Mouse (Mus musculus): Measurements from ENCODE around the gene Kmt5b. TPM values are rescaled to one million over a fixed set of nuclear protein-coding genes. Genes with fewer than 3 reads are reported as not detected.

The Kmt5b gene
- polyA plus RNA-seq, 1 experiment from 2014 or later: 62.9 TPM

DNA sequence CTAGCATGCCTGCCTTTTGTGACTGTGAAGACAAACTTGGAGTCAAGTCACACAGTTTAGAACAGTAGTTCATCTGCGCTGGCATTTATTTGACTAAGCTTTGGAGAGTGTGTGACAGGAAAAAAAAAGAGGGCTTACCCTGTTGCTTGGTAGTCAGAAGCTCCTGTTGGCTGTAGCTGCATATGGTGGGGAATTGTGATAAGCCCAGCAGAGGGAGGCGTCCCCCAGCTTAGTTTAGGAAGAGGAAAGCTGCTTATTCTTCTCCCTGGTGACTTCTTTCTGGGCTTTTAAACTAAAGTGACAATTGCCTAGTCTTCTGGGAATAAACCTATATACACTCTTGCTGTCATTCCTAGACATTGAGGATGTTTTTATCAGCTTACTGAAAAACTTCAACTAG lies 95.5 kb downstream of the Kmt5b start:
- peaks cover 8% of the 10 kb centered on the region; the same call in 1 of the 2 replicates for H3K36me3 ChIP-seq
- ATAC-seq (replicated peaks): no peak
- no peak overlapping the region for H3K4me2 ChIP-seq (replicated peaks)
- no peak overlapping the region for H3K9ac ChIP-seq (replicated peaks)
- 86% methylated on average over 2 of the region's 2 CpGs for WGBS
- H3K27ac ChIP-seq (replicated peaks): no peak overlapping the region
- no peaks in the 10 kb centered on the region for H3K27me3 ChIP-seq
- no peaks in the 10 kb centered on the region for H3K4me1 ChIP-seq
- H3K4me3 ChIP-seq: no peak overlapping the region
- no peaks in the 10 kb centered on the region for H3K9me3 ChIP-seq

DNA sequence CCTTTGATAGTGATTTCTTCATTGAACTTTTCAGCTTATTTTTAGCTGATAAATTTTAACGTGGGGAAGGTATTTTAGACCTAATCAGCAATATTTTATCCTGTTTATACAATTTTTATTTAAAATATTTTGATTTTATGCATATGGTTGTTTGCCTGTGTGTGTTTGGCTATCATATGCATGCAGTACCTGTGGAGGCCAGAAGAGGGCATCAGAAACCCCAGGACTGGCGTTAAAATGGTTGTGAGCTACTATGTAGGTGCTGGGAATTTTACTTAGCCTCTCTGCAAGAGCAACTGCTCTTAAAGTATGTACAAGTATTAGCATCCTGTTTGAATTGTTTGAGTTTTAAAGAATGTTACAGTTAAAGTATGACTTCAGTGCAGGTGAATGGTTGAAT lies 97.7 kb downstream of the Kmt5b start:
- WGBS: 88% methylated on average over 2 of the region's 2 CpGs
- ATAC-seq (replicated peaks): no peak

More for the DNA sequence above, 97.7 kb downstream of the Kmt5b start:
- H3K4me3 ChIP-seq: no peak overlapping the region
- H3K4me2 ChIP-seq (replicated peaks): no peak overlapping the region
- H3K9ac ChIP-seq (replicated peaks): no peak overlapping the region
- H3K9me3 ChIP-seq: no peaks in the 10 kb centered on the region
- peaks cover 8% of the 10 kb centered on the region; the same call in 1 of the 2 replicates for H3K36me3 ChIP-seq
- H3K4me1 ChIP-seq: peaks cover 3% of the 10 kb centered on the region; the same call in 1 of the 2 replicates
- no peaks in the 10 kb centered on the region for H3K27me3 ChIP-seq
- no peak overlapping the region for H3K27ac ChIP-seq (replicated peaks)

Other genes starting within 250 kb of the Kmt5b start
- gene Ppp6r3, start 191.7 kb upstream of the Kmt5b start, polyA plus RNA-seq (2015; fragmentation: Nextera tagmentation; extraction: Ambion mirVana): 62.5 and 69.6 TPM in 2 replicates
- 2.3 TPM in 2 replicates for gene Lrp5, start 80.9 kb upstream of the Kmt5b start, polyA plus RNA-seq (2015; fragmentation: Nextera tagmentation; extraction: Ambion mirVana)
- 31.3 and 35.1 TPM in 2 replicates for gene 1810055G02Rik, start 59.1 kb upstream of the Kmt5b start, polyA plus RNA-seq (2015; fragmentation: Nextera tagmentation; extraction: Ambion mirVana)
- gene Chka, start 84.4 kb downstream of the Kmt5b start, polyA plus RNA-seq (2015; fragmentation: Nextera tagmentation; extraction: Ambion mirVana): 62.4 and 62.5 TPM in 2 replicates
- gene Tcirg1, start 139.7 kb downstream of the Kmt5b start, polyA plus RNA-seq (2015; fragmentation: Nextera tagmentation; extraction: Ambion mirVana): 11.9 and 13.3 TPM in 2 replicates
- gene Ndufs8, start 145.4 kb downstream of the Kmt5b start, polyA plus RNA-seq (2015; fragmentation: Nextera tagmentation; extraction: Ambion mirVana): 195 and 201 TPM in 2 replicates
- 1.5 and 1.8 TPM in 2 replicates for gene Aldh3b1, start 162.4 kb downstream of the Kmt5b start, polyA plus RNA-seq (2015; fragmentation: Nextera tagmentation; extraction: Ambion mirVana)
- gene Unc93b1, start 167.8 kb downstream of the Kmt5b start, polyA plus RNA-seq (2015; fragmentation: Nextera tagmentation; extraction: Ambion mirVana): 6.6 and 6.9 TPM in 2 replicates
- gene Aldh3b3, start 191.2 kb downstream of the Kmt5b start, polyA plus RNA-seq (2015; fragmentation: Nextera tagmentation; extraction: Ambion mirVana): not detected in 2 replicates
- 0.22 and 0.28 TPM in 2 replicates for gene Aldh3b2, start 204.9 kb downstream of the Kmt5b start, polyA plus RNA-seq (2015; fragmentation: Nextera tagmentation; extraction: Ambion mirVana)
- gene Acy3, start 219.1 kb downstream of the Kmt5b start, polyA plus RNA-seq (2015; fragmentation: Nextera tagmentation; extraction: Ambion mirVana): 1.3 and 1.4 TPM in 2 replicates
- gene Tbx10, start 225.3 kb downstream of the Kmt5b start, polyA plus RNA-seq (2015; fragmentation: Nextera tagmentation; extraction: Ambion mirVana): 0.13 TPM in 1 of 2 replicates, not detected in the other
- 36.0 and 40.8 TPM in 2 replicates for gene Nudt8, start 233.2 kb downstream of the Kmt5b start, polyA plus RNA-seq (2015; fragmentation: Nextera tagmentation; extraction: Ambion mirVana)
- 6.8 and 7.6 TPM in 2 replicates for gene Gm49405, start 233.2 kb downstream of the Kmt5b start, polyA plus RNA-seq (2015; fragmentation: Nextera tagmentation; extraction: Ambion mirVana)
- 9.0 and 11.1 TPM in 2 replicates for gene Doc2g, start 235.9 kb downstream of the Kmt5b start, polyA plus RNA-seq (2015; fragmentation: Nextera tagmentation; extraction: Ambion mirVana)
- gene Ndufv1, start 245.4 kb downstream of the Kmt5b start, polyA plus RNA-seq (2015; fragmentation: Nextera tagmentation; extraction: Ambion mirVana): 225 and 228 TPM in 2 replicates